Mouse (Mus musculus): ENCODE results near the gene Actl6a.
A peak's percentile ranks its signal among the peaks of the same experiment; 100 is the strongest.
"Not testable (repeated sequence)": the region's sequence is repeated elsewhere in the genome, so short reads cannot be mapped to it uniquely, and the experiment has no call there.

Gene Actl6a

DNA sequence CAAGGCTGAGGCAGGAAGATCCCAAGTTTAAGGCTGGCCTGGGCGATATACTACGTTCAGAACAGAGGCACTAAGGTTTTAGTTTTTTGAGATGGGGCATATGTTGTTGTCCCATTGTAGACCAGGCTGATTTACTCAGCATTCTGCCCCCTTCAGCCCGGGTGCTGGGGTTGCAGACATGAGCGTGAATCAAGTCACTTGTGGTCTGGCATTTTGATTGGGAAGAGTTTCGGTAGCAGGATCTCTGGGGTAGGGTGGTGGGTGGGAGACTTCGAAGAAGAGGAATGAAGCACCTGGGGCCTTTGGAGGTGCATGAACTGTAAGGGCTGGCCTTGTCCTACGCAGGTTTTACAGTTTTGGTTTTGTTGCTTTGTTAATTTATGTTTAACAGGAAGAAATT lies 18.1 kb downstream of the Actl6a start:
- Histone ChIP-seq H3K4me3 (replicated peaks; ENCODE audit: low read length) (no peak overlapping the region), H3K27me3 (ENCODE audit: insufficient read depth, low read length) (no peaks in the 10 kb centered on the region), H3K4me1 (replicated peaks; ENCODE audit: low read depth, low read length) (peaks cover 13% of the 10 kb centered on the region), H3K36me3 (ENCODE audit: insufficient read depth, low read length) (peaks cover 99% of the 10 kb centered on the region), H3K9me3 (ENCODE audit: low read length) (no peaks in the 10 kb centered on the region)
- TF ChIP-seq CTCF (conservative IDR thresholded peaks at IDR 0.05; ENCODE audit: low read length) (no peak), NANOG (IDR thresholded peaks at IDR 0.05; ENCODE audit: borderline replicate concordance, low read length) (no peak), POU5F1 (IDR thresholded peaks at IDR 0.05; ENCODE audit: borderline replicate concordance, low read length) (no peak)

DNA sequence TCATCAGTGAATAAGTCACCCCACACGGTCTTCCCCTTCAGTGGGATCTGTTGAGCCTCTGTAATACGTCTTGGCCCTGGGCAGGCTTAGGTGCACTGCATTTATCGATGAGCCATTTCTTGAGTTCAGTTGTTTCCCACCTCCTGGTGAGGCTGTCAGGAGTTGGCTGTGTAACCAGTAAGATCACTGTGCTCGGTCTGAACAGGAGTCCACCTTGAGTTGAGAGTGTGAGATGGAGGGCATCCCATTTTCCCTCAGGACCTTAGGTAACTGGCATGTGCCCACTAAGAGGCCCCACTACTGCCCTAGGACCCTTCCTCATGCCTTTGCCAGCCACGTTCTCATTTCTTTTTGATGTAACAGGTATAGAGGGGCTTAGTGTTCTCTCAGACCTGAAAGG lies 19.9 kb downstream of the Actl6a start:
- Histone ChIP-seq H3K9me3 (ENCODE audit: low read length) (no peaks in the 10 kb centered on the region), H3K27me3 (ENCODE audit: insufficient read depth, low read length) (no peaks in the 10 kb centered on the region), H3K4me1 (replicated peaks; ENCODE audit: low read depth, low read length) (peaks cover 16% of the 10 kb centered on the region), H3K4me3 (replicated peaks; ENCODE audit: low read length) (no peak overlapping the region), H3K36me3 (ENCODE audit: insufficient read depth, low read length) (peaks cover 98% of the 10 kb centered on the region)
- TF ChIP-seq CTCF (conservative IDR thresholded peaks at IDR 0.05; ENCODE audit: low read length): no peak
- no peak for TF ChIP-seq POU5F1 (IDR thresholded peaks at IDR 0.05; ENCODE audit: borderline replicate concordance, low read length)
- TF ChIP-seq NANOG (IDR thresholded peaks at IDR 0.05; ENCODE audit: borderline replicate concordance, low read length): no peak

DNA sequence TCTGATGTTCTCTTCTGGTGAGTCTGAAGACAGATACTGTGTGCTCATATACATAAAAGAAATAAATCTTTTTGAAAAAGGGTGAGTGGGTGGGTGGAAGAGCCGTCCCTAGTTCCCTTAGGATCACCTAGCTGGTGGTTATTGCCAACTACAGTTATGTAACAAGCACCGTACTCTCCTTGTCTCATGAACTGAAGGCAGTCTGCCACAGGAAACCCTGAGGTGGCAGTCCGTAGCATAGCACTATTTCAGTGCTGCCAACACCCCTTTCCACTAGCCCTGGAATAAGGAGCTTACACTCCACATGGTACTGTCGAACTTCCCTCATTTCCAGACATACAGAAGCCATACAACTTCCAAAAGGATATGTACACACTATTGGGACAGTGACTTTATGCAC lies 21.8 kb downstream of the Actl6a start:
- TF ChIP-seq CTCF (conservative IDR thresholded peaks at IDR 0.05; ENCODE audit: low read length) (no peak), POU5F1 (IDR thresholded peaks at IDR 0.05; ENCODE audit: borderline replicate concordance, low read length) (no peak), NANOG (IDR thresholded peaks at IDR 0.05; ENCODE audit: borderline replicate concordance, low read length) (no peak)
- Histone ChIP-seq H3K9me3 (ENCODE audit: low read length) (no peaks in the 10 kb centered on the region), H3K36me3 (ENCODE audit: insufficient read depth, low read length) (peaks cover 95% of the 10 kb centered on the region), H3K27me3 (ENCODE audit: insufficient read depth, low read length) (no peaks in the 10 kb centered on the region), H3K4me1 (replicated peaks; ENCODE audit: low read depth, low read length) (peaks cover 20% of the 10 kb centered on the region), H3K4me3 (replicated peaks; ENCODE audit: low read length) (no peak overlapping the region)

DNA sequence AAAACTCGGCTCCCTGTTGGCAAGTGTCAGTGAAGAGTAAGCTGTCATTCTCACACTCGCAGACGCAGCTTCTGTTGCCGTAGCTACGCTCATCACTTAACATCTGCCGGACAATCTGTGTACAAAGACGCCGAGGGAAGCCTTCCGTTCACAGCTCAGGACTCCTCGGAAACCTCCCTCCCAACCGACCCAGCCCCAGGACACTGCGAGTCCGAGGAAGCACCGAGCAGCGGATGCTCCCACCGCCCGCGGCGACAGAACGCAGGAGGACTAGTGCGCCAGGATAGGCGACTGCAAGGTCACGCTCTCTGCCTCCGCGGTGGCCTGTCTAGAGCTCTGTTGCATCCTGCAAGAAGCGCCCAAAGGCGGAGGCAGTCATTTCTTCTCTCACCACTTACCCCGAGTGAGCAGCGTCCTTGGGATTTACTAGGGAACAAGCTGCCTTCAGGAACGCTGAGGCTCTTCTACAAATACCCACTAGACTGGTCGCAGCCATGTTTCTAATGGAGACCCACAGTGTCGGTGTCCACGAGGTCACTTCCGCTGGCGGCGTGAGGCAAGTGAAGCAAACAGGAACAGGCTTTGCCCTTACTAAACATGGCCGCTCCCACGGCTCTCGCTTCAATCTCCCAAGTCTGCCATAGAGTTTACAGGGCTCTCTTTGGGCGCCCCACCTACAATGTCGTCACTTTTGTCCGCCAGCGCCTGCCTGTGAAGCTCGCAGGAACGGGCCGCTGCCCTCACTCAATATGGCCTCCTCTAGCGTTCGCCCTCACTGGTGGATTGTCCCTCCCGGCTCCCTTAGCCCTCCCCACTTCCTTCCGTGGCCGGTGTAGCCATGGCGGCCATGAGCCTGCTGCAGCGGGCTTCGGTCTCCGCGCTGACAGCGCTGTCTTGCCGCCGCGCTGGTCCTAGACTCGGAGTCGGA lies 30.4 kb downstream of the Actl6a start, which contains the start of gene Ndufb5:
TSS of gene Ndufb5 (plus strand) at position 747 of the 928 bp plus-strand sequence.
- no peaks in the 10 kb centered on the region for H3K27me3 ChIP-seq (ENCODE audit: insufficient read depth, low read length)
- TF ChIP-seq POU5F1 (IDR thresholded peaks at IDR 0.05; ENCODE audit: borderline replicate concordance, low read length) (no peak), NANOG (IDR thresholded peaks at IDR 0.05; ENCODE audit: borderline replicate concordance, low read length) (no peak), CTCF (conservative IDR thresholded peaks at IDR 0.05; ENCODE audit: low read length) (no peak)
- H3K9me3 ChIP-seq (ENCODE audit: low read length): no peaks in the 10 kb centered on the region
- H3K4me3 ChIP-seq (replicated peaks; ENCODE audit: low read length): peak within 1 kb of the TSS; percentile 99
- H3K36me3 ChIP-seq (ENCODE audit: insufficient read depth, low read length): peaks cover 63% of the 10 kb centered on the region
- peaks cover 46% of the 10 kb centered on the region for H3K4me1 ChIP-seq (replicated peaks; ENCODE audit: low read depth, low read length)

DNA sequence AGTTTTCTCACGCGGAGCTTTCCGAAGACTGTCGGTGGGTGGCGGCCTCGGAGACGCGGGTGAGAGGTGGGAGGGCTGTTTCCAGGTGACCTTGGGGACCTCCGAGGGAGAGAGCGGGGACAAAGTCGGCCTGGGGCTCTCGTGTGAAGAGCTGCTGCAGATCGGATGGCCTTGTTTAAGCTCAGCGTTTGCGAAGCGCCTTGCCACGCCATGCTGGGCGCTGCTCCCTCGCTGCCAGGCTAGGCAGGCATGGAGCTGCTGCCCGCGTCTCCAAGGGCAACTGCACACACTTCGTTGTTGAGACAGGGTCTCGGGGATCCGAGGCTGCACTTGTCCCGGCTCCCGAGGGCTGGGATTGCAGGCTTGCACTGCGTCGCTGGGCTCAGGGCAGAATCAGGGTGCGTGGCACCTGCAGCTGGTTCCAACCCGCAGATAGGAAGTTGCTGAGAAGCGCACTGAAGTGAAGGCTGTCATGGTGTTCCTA lies 31.1 kb downstream of the Actl6a start, which contains the start of gene Mrpl47:
TSS of gene Mrpl47 (minus strand) at position 434 of the 484 bp plus-strand sequence.
- TF ChIP-seq NANOG (IDR thresholded peaks at IDR 0.05; ENCODE audit: borderline replicate concordance, low read length) (no peak), POU5F1 (IDR thresholded peaks at IDR 0.05; ENCODE audit: borderline replicate concordance, low read length) (no peak), CTCF (conservative IDR thresholded peaks at IDR 0.05; ENCODE audit: low read length) (no peak)
- Histone ChIP-seq H3K4me1 (replicated peaks; ENCODE audit: low read depth, low read length) (peaks cover 52% of the 10 kb centered on the region), H3K9me3 (ENCODE audit: low read length) (no peaks in the 10 kb centered on the region)

DNA sequence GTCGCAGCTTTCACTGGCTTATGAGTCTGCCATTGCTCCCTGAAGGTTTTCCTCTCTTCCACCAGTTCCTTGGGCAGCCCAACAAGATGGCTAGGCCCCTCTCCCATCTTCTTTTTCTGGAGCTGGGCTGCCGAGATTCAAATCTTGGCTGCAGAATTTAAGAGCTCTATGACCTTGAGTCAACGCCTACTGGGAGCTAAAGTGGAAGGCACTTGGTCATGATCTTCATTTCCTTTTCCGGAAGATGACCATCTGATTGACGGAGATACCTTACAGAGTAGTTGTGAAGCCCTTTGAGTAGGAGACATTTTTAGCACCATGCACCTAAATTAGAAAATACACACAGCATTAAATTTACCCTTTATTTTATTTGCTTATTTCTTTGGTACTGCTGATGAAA lies 32.5 kb downstream of the Actl6a start:
- H3K4me1 ChIP-seq (replicated peaks; ENCODE audit: low read depth, low read length): peaks cover 66% of the 10 kb centered on the region
- TF ChIP-seq CTCF (conservative IDR thresholded peaks at IDR 0.05; ENCODE audit: low read length) (no peak), NANOG (IDR thresholded peaks at IDR 0.05; ENCODE audit: borderline replicate concordance, low read length) (no peak), POU5F1 (IDR thresholded peaks at IDR 0.05; ENCODE audit: borderline replicate concordance, low read length) (no peak)
- no peaks in the 10 kb centered on the region for H3K27me3 ChIP-seq (ENCODE audit: insufficient read depth, low read length)
- peak overlapping the region; percentile 99; the same call in 1 of the 2 replicates for H3K4me3 ChIP-seq (replicated peaks; ENCODE audit: low read length)
- H3K9me3 ChIP-seq (ENCODE audit: low read length): no peaks in the 10 kb centered on the region
- H3K36me3 ChIP-seq (ENCODE audit: insufficient read depth, low read length): peaks cover 67% of the 10 kb centered on the region

More for the DNA sequence above, 31.1 kb downstream of the Actl6a start, which contains the start of gene Mrpl47:
- Histone ChIP-seq H3K27me3 (ENCODE audit: insufficient read depth, low read length) (no peaks in the 10 kb centered on the region), H3K4me3 (replicated peaks; ENCODE audit: low read length) (peak within 1 kb of the TSS; percentile 99), H3K36me3 (ENCODE audit: insufficient read depth, low read length) (peaks cover 67% of the 10 kb centered on the region)

DNA sequence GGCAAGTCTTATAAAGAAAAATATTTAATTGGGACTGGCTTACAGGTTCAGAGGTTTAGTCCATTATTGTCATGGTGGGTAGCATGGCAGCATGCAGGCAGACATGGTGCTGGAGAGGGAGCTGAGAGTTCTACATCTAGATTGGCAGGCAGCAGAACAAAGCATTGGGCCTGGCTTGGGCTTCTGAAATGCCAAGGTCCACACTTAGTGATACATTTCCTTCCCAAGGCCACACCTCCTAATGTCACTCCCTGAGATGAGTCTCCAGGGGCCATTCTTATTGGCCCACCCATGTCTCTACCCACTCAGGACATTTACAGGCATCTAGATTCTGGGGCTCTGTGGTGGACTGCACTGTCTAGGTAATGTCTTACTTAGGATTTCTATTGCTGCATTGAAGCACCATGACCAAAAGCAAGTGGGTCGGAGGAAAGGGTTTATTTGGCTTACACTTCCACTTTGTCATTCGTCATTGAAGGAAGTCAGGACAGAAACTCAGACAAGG lies 36.2 kb downstream of the Actl6a start:
- no peaks in the 10 kb centered on the region; the same call in 1 of the 2 replicates for H3K9me3 ChIP-seq (ENCODE audit: low read length)
- H3K36me3 ChIP-seq (ENCODE audit: insufficient read depth, low read length): peaks cover 87% of the 10 kb centered on the region
- TF ChIP-seq POU5F1 (IDR thresholded peaks at IDR 0.05; ENCODE audit: borderline replicate concordance, low read length) (no peak), NANOG (IDR thresholded peaks at IDR 0.05; ENCODE audit: borderline replicate concordance, low read length) (no peak), CTCF (conservative IDR thresholded peaks at IDR 0.05; ENCODE audit: low read length) (no peak)

DNA sequence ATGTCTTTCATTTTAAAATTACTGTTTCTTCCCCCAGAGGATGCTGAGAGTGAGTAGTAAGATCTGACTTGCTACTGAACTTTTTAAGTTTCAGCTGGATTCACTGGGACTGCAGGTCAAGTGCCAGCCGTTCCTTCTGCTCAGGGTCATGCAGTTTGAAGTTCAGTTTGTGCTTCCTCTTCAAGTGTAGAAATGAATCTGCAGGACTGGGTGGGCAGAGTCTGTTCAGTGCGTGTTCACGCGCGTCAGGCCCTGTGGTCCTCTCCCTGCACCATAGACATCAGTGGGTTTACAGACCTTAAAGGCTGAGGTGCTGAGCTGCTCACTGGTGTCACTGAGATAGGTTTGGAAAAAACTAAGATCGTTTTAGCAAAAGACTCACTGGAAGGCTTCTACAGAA lies 38.9 kb downstream of the Actl6a start:
- Histone ChIP-seq H3K36me3 (ENCODE audit: insufficient read depth, low read length) (peaks cover 94% of the 10 kb centered on the region), H3K27me3 (ENCODE audit: insufficient read depth, low read length) (no peaks in the 10 kb centered on the region), H3K4me1 (replicated peaks; ENCODE audit: low read depth, low read length) (peaks cover 81% of the 10 kb centered on the region), H3K9me3 (ENCODE audit: low read length) (no peaks in the 10 kb centered on the region; the same call in 1 of the 2 replicates), H3K4me3 (replicated peaks; ENCODE audit: low read length) (no peak overlapping the region)
- no peak for TF ChIP-seq CTCF (conservative IDR thresholded peaks at IDR 0.05; ENCODE audit: low read length)
- TF ChIP-seq NANOG (IDR thresholded peaks at IDR 0.05; ENCODE audit: borderline replicate concordance, low read length): no peak
- TF ChIP-seq POU5F1 (IDR thresholded peaks at IDR 0.05; ENCODE audit: borderline replicate concordance, low read length): no peak

More for the DNA sequence above, 36.2 kb downstream of the Actl6a start:
- Histone ChIP-seq H3K4me1 (replicated peaks; ENCODE audit: low read depth, low read length) (peaks cover 76% of the 10 kb centered on the region), H3K27me3 (ENCODE audit: insufficient read depth, low read length) (no peaks in the 10 kb centered on the region), H3K4me3 (replicated peaks; ENCODE audit: low read length) (no peak overlapping the region)

DNA sequence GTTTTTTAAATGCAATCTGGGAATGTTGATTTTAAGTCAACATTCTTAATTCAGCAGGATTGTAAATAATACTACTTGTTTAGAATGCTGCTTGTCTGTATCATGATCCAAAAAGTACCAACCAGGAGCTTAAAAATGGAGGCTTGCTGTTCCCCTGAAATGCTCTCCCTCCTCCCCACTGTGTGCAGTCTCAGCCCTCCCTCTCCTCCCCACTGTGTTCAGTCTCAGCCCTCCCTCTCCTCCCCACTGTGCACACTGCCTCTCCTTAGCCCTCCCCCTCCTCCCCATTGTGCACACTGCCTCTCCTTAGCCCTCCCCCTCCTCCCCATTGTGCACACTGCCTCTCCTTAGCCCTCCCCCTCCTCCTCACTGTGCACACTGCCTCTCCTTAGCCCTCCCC lies 39.3 kb downstream of the Actl6a start:
- Histone ChIP-seq H3K36me3 (ENCODE audit: insufficient read depth, low read length) (peaks cover 94% of the 10 kb centered on the region), H3K4me1 (replicated peaks; ENCODE audit: low read depth, low read length) (peaks cover 81% of the 10 kb centered on the region)
- H3K27me3 ChIP-seq (ENCODE audit: insufficient read depth, low read length); H3K9me3 ChIP-seq (ENCODE audit: low read length); H3K4me3 ChIP-seq (replicated peaks; ENCODE audit: low read length): not testable (repeated sequence)

Measured in E14TG2a.4 (cell line).